Mouse (Mus musculus): Measurements from ENCODE around the gene Paip2b.

DNA sequence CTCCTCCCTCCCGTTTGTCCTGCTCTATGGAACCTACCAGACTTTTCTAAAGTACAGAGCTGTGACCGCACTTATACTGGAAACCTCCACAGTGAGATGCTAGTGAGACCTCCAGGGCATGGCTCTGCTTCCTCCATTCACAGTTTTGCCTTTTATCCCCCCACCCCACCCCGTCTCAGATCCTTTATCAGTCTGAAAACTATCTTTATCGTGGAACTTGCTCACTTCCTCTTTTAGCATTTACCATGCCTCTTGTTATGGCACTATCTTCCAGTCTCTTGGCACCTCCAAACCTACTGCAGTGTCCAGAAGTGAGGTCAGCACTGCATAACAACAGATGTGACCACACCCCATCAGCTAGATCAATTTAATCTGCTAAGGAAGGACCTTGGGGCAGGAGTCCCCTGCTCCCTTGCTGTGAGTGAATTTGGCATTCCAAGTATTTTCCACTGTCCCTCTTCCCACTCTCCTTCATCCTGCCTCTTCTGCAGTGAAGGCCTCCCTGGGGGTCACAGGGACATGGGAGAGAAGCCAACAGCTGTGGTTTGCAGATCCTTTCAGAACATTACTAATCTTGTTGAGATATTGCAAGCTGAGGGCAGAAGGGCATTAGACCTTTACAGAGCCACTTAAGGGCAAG, 40.2 kb downstream of the Paip2b start:
- TF ChIP-seq POLR2A (IDR thresholded peaks at IDR 0.05; ENCODE audit: extremely low read depth, insufficient read depth, low read length) (no peak), CTCF (IDR thresholded peaks at IDR 0.05; ENCODE audit: extremely low read depth, insufficient read depth, low read length) (no peak)

All from cortical plate, adult 2 months (tissue).